Mouse (Mus musculus) kidney, postnatal 14 days (tissue): ENCODE measurements around the gene Mccc1.
A peak's percentile ranks its signal among the peaks of the same experiment; 100 is the strongest.

Experiments
- DNase-seq: peaks from one replicate; pipeline ENCODE4 v3.0.0; 2022; ENCODE audit warnings: mixed read lengths

The Mccc1 gene

GRCm38 (mm10) chr3:36000275-36001239, at the start of gene Mccc1:
Gene Mccc1, minus strand, starts transcription at chr3:36000678.
- DNase-seq = peak; percentile 96

- no peak for DNase-seq
Observed at GRCm38 (mm10) chr3:36049106-36049505, 48.6 kb upstream of the Mccc1 start.

DNA sequence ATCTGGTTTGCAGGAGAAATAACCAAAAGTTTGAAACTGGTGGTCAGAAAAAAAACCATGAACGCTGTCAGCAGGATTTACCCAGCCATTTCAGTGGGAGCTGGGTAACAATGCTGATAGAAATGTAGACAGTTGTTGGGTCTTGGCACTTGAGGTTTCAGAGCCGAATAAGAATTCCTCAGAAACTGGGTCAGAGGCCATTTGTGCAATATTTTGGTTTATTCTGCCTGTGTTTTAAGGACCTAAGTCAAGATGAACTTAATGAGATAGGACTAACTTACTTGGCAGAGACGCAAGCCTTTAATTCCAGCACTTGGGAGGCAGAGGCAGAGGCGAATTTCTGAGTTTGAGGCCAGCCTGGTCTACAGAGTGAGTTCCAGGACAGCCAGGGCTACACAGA, 44.6 kb upstream of the Mccc1 start:
- DNase-seq = no peak

GRCm38 (mm10) chr3:36044520-36044919, 44.0 kb upstream of the Mccc1 start:
- DNase-seq = no peak

DNA sequence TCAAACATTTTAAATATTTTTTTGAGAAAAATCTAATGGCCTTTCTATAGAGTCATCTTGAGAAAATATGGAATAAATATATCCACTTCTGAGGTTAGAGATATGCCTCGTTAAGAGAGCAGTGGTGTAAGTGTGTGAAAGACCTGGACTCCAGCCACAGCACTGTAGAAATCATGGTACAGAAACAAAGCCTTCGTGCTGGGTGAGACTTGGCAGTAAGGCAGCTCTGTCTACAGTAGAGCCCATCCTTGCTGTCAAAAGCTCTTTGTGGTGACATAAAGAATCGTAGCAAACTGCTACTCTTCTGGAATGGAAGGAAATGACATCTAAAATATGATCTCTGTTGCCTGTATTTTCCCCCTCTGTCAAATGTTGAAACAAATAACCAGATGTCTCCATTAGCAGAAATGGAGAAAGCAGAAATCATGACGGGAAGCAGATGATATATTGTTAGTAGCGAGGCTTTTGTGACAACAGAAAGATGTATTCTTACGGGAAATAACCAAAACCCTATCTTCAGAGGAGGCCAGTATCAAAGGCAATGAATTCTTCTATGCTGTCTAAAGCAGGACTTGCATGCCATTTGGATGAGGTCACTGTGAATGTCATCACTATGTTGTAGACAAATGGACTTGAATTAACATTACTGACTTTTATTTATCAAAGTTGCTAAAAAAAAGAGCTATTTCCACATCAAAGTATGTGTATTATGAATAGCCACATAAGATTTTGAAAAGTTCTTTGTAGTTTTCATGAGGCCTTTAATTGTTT, 31.4 kb upstream of the Mccc1 start:
- DNase-seq = no peak

DNA sequence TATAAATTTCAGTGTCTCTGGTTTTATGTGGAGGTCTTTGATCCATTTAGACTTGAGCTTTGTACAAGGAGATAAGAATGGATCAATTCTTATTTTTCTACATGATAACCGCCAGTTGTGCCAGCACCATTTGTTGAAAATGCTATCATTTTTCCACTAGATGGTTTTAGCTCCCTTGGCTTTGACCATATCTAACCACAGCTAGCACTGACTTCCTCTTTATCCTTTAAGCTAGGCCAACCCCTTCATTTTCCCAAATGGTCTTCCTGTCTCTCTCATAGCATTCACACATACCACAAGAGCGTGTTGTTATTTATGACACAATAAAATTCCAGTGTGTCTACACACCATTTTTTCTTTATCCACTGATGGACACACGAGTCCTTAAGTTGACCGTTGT, 29.5 kb upstream of the Mccc1 start:
- no peak for DNase-seq

DNA sequence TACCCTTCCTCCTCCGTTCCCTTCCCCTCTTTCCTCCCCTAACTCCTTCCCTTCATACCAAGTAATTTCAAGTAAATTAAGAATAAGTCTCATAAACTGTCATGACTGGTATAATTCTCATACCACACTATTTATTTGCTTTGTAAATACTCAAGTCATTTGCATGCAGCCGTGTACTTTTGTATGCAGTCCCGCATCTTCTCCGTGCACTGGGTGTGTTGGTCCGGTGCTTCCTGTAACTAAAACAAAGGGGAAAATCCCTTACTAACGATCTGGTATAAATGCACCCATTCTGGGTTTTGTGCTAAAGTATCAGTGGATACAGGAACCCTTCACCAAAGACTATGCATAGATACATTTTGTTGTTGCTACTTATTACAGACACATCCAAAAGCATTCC, 25.3 kb upstream of the Mccc1 start:
- no peak for DNase-seq

DNA sequence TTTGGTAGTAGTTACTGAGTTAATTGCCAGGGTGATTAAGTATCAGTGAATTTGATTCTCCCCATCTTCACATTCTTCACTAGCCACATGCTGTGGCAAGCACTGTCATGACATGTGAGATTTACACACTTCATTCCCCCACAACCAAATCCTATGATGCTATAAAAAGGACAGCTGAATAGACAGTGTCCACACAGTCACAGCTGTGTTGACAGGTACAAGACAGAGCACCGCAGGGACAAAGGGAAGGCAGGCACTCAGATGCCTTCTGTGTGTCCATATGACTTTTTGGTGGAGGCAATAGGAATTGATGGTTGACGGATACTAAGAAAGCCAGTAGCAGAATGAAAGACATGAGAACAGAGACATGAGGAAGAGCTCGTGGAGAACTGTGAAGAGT, 10.8 kb upstream of the Mccc1 start:
- DNase-seq = no peak

- no peak for DNase-seq
Observed at GRCm38 (mm10) chr3:36008411-36009154, 8.1 kb upstream of the Mccc1 start.

DNA sequence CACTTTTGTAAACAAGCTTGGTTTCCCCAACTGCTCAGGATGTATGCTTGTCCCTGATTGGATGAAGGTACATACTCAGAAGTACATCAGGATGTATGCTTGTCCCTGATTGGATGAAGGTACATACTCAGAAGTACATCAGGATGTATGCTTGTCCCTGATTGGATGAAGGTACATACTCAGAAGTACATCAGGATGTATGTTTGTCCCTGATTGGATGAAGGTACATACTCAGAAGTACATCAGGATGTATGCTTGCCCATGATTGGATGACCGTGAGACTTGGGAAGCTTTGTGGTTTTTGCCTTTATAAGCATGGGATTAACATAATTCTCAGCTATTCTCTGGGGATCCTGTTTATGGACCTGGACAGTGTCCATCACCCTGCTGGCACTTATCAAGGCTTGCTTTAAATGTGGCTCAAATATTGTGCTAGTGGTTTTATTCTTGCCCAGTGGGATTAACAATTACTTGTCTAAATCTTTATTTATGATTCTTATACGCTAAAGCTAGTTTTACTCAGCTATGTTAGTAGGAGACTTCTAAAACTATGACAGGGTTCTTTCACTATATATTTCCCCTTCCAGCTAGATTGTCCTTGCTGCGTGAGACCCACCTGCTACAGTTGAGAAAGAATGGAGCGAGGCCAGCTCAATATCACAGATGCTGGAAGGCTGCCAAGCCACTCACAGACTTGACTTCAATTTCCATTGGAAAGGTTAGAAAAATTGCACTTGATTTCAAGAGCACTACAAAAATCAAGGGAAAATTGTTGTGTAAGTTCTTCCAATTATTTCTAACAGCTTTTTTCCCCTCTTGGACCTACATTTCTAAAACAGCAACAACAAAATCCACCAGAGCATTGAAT, 3.8 kb upstream of the Mccc1 start:
- DNase-seq = peak; percentile 43

GRCm38 (mm10) chr3:35994552-35995531, 5.6 kb downstream of the Mccc1 start:
- DNase-seq = no peak

DNA sequence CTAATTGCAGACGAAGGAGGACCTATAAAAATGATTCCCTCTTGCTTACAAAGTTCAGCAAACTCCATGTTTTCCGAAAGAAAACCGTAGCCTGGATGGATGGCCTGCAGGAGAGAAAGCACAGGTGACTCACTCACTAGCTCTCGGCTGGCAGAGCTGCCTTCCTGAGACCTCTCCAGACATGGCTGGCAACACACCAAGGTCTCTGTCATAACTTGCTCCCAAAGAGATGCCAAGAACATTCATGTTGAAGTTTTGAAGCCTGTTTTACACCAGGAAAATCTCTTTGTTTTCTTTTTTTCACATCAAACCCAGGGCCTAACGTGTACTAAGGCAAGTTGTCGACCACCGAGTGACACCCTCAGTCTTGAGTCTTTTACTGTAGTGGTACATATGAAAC, 9.8 kb downstream of the Mccc1 start:
- no peak for DNase-seq

GRCm38 (mm10) chr3:35988031-35988430, 12.4 kb downstream of the Mccc1 start:
- no peak for DNase-seq

DNA sequence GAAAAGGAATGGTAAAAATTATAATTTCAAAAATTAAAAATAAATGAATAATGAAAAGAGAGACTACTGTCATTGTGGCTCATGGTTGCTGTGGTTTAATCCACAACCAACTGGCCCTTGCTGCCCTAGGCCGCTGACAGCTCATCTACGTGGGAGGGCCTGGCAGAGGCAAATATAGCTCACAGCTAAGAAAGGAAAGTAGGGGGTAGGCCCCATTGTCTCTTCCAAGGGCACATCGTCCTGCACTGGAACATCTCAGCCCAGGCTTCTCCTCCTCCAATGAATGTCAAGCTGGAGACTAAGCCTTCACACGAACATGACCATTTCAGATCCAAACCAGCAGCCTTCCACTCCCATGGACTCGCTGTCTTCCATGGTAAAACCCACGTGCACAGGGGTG, 14.2 kb downstream of the Mccc1 start:
- DNase-seq = no peak

DNA sequence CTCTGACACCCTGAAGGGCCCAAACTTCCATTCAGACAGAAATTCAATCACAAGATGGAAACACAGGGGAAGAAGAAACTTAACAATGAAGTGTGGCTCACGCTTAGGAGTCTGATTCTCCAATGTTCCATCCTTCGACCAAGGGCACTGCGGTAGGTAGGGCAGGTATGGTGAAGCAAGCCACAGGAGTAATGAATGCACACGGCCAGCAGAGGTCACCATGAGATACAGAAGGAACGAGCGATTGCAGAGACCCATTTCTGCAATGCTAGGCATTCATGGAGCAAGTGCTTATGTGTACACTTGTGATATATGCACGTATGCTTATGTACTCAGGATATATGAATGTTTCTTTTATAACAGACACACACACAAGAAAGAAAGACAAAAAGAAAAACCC, 26.9 kb downstream of the Mccc1 start:
- peak; percentile 30 for DNase-seq

DNA sequence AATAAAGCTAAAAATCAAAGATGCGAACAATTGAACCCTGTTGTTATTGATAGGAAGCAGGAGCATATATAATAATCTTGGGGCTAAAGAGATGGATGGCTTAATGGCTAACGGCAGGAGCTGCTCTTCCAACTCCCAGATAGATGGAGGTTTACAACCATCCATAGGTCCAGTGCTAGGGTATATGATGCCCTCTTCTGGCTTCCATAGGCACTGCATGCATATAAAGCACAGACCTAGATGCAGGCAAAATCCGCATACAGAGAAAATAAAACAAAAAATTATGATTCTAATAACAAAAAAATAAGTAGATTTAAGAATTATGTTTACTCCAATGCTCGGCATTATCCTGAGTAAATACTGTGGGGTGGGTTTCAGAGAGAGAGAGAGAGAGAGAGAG, 27.5 kb downstream of the Mccc1 start:
- peak; percentile 20 for DNase-seq

DNA sequence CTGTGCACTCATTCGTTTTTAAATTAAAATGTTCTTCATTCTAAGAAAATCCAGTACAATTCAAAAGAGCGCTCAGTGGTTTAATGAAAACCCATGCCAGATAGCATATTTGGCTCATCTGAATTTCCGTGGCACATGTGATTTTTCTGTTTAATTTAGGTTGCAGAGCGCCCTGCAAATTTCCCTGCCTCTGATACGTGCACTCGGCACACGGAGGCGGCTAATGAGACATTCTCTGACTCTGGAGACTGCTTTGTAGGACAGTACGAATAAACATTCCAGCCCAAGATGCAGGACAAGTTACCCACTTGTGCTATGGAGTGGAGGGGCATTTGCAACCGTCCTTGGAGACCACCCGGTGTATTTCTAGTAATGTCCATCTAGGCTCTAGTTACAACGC, 29.3 kb downstream of the Mccc1 start:
- DNase-seq = no peak

- DNase-seq = peak; percentile 31
Observed at GRCm38 (mm10) chr3:35970441-35970840, 30.0 kb downstream of the Mccc1 start.

DNA sequence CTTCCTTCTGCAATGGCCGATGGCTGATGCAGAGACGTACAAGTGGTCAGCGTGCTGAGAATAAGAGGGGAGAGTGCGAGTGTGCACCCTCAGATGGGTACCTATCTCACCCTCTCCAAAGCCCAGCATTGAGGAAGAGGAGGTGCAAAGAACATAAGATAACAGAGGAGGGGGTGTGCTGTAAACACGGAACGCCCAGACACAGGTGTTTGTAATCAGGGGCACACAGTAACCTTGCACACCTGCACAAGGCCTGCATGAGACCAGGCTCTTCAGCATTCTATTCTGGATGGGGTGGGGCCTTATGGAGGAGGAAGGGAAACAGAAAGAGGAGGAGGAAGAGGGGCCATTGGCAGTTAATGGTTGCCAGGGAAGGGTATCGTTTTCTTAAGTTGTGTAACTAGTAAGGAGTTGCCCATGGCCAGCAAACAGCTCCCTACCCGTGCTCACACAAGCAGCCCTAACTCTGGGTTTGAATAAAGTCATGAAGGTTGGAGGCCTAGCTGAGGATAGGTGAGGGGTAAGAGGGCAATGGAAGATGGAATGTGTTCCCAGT, 33.0 kb downstream of the Mccc1 start:
- DNase-seq = no peak

DNA sequence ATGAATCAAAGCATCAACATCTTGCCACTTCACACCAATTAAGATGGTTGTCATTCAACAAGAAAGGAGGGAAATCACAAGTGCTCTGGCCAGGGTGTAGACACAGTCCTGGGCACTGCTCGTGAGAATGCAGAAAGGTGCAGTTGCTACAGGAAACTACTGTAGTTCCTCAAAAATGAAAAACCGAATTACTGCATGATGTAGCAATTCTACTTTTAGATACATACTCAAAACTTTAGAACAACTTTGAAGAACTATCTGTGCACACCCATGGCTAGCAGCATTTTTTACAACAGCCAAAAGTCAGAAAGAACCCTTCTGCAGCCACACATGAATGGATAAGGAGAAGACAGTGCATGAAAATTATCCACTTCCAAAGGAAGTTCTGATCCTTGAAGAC, 34.0 kb downstream of the Mccc1 start:
- no peak for DNase-seq

GRCm38 (mm10) chr3:35964928-35965327, 35.5 kb downstream of the Mccc1 start:
- DNase-seq = no peak
